Mouse (Mus musculus): ENCODE results near the gene Mast3. TPM values are rescaled to one million over a fixed set of nuclear protein-coding genes. Genes with fewer than 3 reads are reported as not detected.
A peak's percentile ranks its signal among the peaks of the same experiment; 100 is the strongest.

Gene Mast3
- polyA plus RNA-seq, 1 experiment from 2014 or later = 10.0 TPM

DNA sequence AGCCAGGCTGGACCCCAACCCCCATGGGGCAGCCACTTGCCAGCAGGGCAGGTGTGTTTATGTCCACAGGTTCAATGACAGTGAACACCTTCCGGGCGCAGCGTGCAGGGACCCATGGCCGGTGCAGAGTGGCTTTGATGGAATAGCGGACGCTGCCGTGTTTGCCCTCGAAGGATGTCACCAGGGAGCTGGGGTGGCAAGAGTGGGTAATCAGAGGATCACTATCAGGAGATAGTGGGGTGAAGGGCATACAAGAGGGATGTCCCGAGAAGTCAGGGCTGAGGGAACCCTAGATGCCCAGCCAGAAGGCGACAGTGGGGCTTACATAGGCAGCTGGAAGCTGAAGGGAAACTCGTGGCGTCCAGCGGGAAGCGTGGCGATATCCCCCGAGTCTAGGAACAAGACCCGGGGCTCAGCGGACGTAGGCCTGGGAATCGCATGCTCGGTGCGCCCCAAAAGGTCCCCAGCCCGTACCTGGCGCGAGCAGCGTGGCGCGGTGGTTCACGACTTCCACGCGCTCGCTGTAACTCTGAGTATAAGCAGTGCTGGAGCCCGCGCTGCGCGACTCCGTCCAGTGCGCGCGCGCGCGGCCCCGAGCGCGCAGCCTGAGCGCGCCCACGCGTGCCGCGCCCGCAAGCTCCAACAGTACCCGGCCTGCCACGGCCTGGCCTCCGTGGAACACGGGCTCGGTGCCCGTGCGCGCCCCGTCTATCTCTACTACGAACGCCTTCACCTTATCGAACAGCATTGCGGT lies 34.0 kb upstream of the Mast3 start:
- Histone ChIP-seq H3K9ac (ENCODE audit: low read length) (peak overlapping the region; percentile 82), H3K27me3 (ENCODE audit: control insufficient read depth, insufficient read depth, low read length) (no peaks in the 10 kb centered on the region), H3K4me2 (ENCODE audit: low read depth, low read length) (peak overlapping the region; percentile 66), H3K9me3 (replicated peaks; ENCODE audit: control insufficient read depth, low read length) (no peaks in the 10 kb centered on the region), H3K4me1 (ENCODE audit: control insufficient read depth, insufficient read depth, low read length) (peaks cover 25% of the 10 kb centered on the region), H3K4me3 (replicated peaks; ENCODE audit: low read length) (peak overlapping the region; percentile 66), H3K27ac (ENCODE audit: low read length) (peak overlapping the region; percentile 95), H3K36me3 (ENCODE audit: control insufficient read depth, insufficient read depth, low read length) (0 out of 2 replicates have a peak, but pooled peaks cover 4% of the 10 kb centered on the region)
- ATAC-seq (ENCODE audit: insufficient read depth, low FRiP score) = peak; percentile 20
- 1% methylated on average over 66 of the region's 66 CpGs for WGBS

DNA sequence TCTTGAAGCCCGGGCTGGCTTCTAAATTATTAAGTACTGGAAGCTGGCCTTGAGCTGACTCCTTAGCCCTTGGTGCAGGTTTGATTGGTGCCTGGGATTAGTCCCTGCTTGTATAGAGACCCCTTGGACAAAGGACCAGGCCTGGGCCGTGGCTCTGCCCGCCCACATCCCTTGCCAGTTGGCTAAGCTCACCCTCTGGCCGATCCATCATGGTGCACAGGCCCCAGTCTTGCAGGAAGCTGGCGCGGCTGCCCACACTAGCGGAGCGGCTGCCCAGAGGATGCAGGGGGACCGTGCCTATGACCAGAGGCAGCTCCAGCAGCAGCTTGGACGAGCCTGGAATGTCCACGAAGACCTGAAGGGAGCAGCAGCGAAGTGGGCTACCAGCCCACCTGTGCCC lies 31.8 kb upstream of the Mast3 start:
- WGBS = 89% methylated on average over 12 of the region's 12 CpGs
- Histone ChIP-seq H3K9me3 (replicated peaks; ENCODE audit: control insufficient read depth, low read length) (no peaks in the 10 kb centered on the region), H3K4me2 (ENCODE audit: low read depth, low read length) (no peak overlapping the region), H3K27me3 (ENCODE audit: control insufficient read depth, insufficient read depth, low read length) (no peaks in the 10 kb centered on the region), H3K4me3 (replicated peaks; ENCODE audit: low read length) (no peak overlapping the region), H3K9ac (ENCODE audit: low read length) (0 out of 2 replicates have a peak overlapping the region, but pooled peaks have one; percentile 19), H3K4me1 (ENCODE audit: control insufficient read depth, insufficient read depth, low read length) (peaks cover 28% of the 10 kb centered on the region), H3K36me3 (ENCODE audit: control insufficient read depth, insufficient read depth, low read length) (0 out of 2 replicates have a peak, but pooled peaks cover 4% of the 10 kb centered on the region), H3K27ac (ENCODE audit: low read length) (no peak overlapping the region)
- ATAC-seq (ENCODE audit: insufficient read depth, low FRiP score) = no peak

DNA sequence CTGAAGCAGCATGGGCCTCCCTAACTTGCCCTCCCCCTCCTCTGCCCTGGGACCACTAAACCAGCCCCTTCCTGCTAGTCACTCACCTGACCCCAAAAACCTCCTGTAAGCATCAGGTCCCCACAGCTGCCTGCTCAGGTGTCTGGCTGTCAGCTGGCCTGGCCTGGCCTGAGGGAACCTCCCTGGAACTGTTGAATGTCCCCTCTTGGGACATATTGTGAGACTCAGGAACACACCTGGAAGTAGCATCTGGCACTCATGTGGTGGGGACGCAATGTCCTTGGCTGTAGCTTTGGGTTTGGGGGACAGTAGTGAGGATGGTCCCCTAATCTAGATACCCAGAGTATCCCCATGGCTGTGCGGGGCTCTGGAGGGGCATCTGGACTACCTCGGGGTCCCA lies 29.2 kb upstream of the Mast3 start:
- Histone ChIP-seq H3K4me3 (replicated peaks; ENCODE audit: low read length) (no peak overlapping the region), H3K27ac (ENCODE audit: low read length) (no peak overlapping the region), H3K9me3 (replicated peaks; ENCODE audit: control insufficient read depth, low read length) (no peaks in the 10 kb centered on the region), H3K9ac (ENCODE audit: low read length) (no peak overlapping the region), H3K36me3 (ENCODE audit: control insufficient read depth, insufficient read depth, low read length) (0 out of 2 replicates have a peak, but pooled peaks cover 4% of the 10 kb centered on the region), H3K4me2 (ENCODE audit: low read depth, low read length) (no peak overlapping the region), H3K27me3 (ENCODE audit: control insufficient read depth, insufficient read depth, low read length) (no peaks in the 10 kb centered on the region), H3K4me1 (ENCODE audit: control insufficient read depth, insufficient read depth, low read length) (peaks cover 12% of the 10 kb centered on the region)
- ATAC-seq (ENCODE audit: insufficient read depth, low FRiP score) = no peak
- 98% methylated on average over 3 of the region's 3 CpGs for WGBS

- no peak overlapping the region for H3K4me2 ChIP-seq (ENCODE audit: low read depth, low read length)
- 0 out of 2 replicates have a peak overlapping the region, but pooled peaks have one; percentile 10 for H3K9ac ChIP-seq (ENCODE audit: low read length)
- H3K4me3 ChIP-seq (replicated peaks; ENCODE audit: low read length) = no peak overlapping the region
- WGBS = 42% methylated on average over 15 of the region's 15 CpGs
- H3K27me3 ChIP-seq (ENCODE audit: control insufficient read depth, insufficient read depth, low read length) = no peaks in the 10 kb centered on the region
- H3K9me3 ChIP-seq (replicated peaks; ENCODE audit: control insufficient read depth, low read length) = no peaks in the 10 kb centered on the region
- no peak for ATAC-seq (ENCODE audit: insufficient read depth, low FRiP score)
- H3K36me3 ChIP-seq (ENCODE audit: control insufficient read depth, insufficient read depth, low read length) = 0 out of 2 replicates have a peak, but pooled peaks cover 4% of the 10 kb centered on the region
- no peak overlapping the region for H3K27ac ChIP-seq (ENCODE audit: low read length)
- peaks cover 7% of the 10 kb centered on the region for H3K4me1 ChIP-seq (ENCODE audit: control insufficient read depth, insufficient read depth, low read length)
Measured at GRCm38 (mm10) chr8:70833520-70833919, 28.7 kb upstream of the Mast3 start.

DNA sequence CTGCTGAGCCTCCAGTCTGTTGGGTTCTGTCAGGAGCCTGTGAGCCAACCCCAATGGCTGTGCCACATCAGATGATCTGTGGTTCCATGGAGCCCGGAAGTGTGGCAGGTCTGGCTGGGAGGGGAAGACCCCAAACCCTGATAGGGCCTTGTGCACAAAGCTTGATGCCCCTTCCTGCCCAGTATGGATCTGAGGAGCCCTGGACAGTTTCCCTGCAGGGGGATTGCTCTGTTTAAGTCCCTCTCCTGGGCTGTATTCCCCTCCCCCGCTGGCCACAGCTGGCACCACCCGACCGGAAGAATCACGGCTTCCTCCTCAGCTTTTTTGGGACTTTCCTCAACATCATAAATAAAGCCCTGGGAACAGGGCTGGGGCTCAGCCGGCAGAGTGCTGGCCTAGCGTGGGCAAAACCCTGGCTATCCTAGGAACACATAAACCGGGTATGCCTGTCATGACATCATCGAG lies 28.2 kb upstream of the Mast3 start:
- Histone ChIP-seq H3K36me3 (ENCODE audit: control insufficient read depth, insufficient read depth, low read length) (0 out of 2 replicates have a peak, but pooled peaks cover 4% of the 10 kb centered on the region), H3K27ac (ENCODE audit: low read length) (no peak overlapping the region), H3K4me1 (ENCODE audit: control insufficient read depth, insufficient read depth, low read length) (peaks cover 4% of the 10 kb centered on the region; the same call in 1 of the 2 replicates), H3K9me3 (replicated peaks; ENCODE audit: control insufficient read depth, low read length) (no peaks in the 10 kb centered on the region), H3K4me2 (ENCODE audit: low read depth, low read length) (no peak overlapping the region), H3K27me3 (ENCODE audit: control insufficient read depth, insufficient read depth, low read length) (no peaks in the 10 kb centered on the region), H3K9ac (ENCODE audit: low read length) (peak overlapping the region; percentile 45; the same call in 1 of the 2 replicates), H3K4me3 (replicated peaks; ENCODE audit: low read length) (no peak overlapping the region)
- no peak for ATAC-seq (ENCODE audit: insufficient read depth, low FRiP score)
- WGBS = 48% methylated on average over 9 of the region's 9 CpGs

DNA sequence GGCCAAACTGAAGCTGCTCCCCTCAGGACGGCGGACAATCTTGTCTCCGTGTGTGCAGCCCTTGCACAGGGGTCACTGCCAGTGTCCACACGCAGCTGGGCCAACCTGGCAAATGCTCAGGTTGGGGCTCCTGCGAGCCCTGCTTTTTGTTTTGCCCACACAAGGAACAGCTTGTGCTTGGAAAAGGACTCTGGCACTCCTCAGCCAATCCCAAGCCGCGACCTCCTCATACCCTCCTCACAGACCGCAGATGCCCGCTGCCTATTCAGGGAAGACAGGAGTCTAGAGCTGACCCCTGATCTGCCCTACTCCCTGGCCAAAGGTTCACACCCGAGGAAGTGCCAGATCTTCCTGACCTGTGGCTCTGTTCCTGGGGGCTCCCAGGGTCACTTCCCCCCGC lies 27.5 kb upstream of the Mast3 start:
- Histone ChIP-seq H3K4me1 (ENCODE audit: control insufficient read depth, insufficient read depth, low read length) (peaks cover 4% of the 10 kb centered on the region; the same call in 1 of the 2 replicates), H3K27ac (ENCODE audit: low read length) (no peak overlapping the region), H3K27me3 (ENCODE audit: control insufficient read depth, insufficient read depth, low read length) (no peaks in the 10 kb centered on the region), H3K36me3 (ENCODE audit: control insufficient read depth, insufficient read depth, low read length) (0 out of 2 replicates have a peak, but pooled peaks cover 4% of the 10 kb centered on the region), H3K9ac (ENCODE audit: low read length) (no peak overlapping the region), H3K4me3 (replicated peaks; ENCODE audit: low read length) (no peak overlapping the region), H3K9me3 (replicated peaks; ENCODE audit: control insufficient read depth, low read length) (no peaks in the 10 kb centered on the region), H3K4me2 (ENCODE audit: low read depth, low read length) (no peak overlapping the region)
- no peak for ATAC-seq (ENCODE audit: insufficient read depth, low FRiP score)
- WGBS = 70% methylated on average over 11 of the region's 11 CpGs

DNA sequence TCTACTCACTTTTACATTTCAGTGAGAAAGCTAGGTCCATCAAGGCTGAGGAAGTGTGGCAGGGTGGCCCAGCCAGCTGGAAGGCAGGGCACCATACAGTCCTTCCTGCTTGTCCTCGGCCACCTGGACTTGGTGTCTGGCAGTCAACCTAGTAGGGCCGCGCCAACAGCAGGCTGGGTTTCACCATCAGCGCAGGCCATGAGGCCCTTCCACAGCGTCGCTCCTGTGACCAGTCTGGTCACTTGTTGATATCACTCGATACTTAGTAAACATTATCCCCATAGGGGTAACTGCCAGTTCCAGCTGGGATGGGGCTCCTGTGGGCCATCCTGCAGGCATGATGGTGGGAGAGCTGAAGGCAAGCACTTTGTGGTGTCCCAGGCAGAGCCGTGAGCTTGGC lies 26.7 kb upstream of the Mast3 start:
- Histone ChIP-seq H3K4me3 (replicated peaks; ENCODE audit: low read length) (no peak overlapping the region), H3K36me3 (ENCODE audit: control insufficient read depth, insufficient read depth, low read length) (0 out of 2 replicates have a peak, but pooled peaks cover 4% of the 10 kb centered on the region), H3K27me3 (ENCODE audit: control insufficient read depth, insufficient read depth, low read length) (no peaks in the 10 kb centered on the region), H3K9me3 (replicated peaks; ENCODE audit: control insufficient read depth, low read length) (no peaks in the 10 kb centered on the region), H3K4me2 (ENCODE audit: low read depth, low read length) (no peak overlapping the region), H3K4me1 (ENCODE audit: control insufficient read depth, insufficient read depth, low read length) (peaks cover 4% of the 10 kb centered on the region; the same call in 1 of the 2 replicates), H3K9ac (ENCODE audit: low read length) (0 out of 2 replicates have a peak overlapping the region, but pooled peaks have one; percentile 18), H3K27ac (ENCODE audit: low read length) (no peak overlapping the region)
- whole genome bisulfite sequencing = 78% methylated on average over 8 of the region's 8 CpGs
- ATAC-seq (ENCODE audit: insufficient read depth, low FRiP score) = no peak

DNA sequence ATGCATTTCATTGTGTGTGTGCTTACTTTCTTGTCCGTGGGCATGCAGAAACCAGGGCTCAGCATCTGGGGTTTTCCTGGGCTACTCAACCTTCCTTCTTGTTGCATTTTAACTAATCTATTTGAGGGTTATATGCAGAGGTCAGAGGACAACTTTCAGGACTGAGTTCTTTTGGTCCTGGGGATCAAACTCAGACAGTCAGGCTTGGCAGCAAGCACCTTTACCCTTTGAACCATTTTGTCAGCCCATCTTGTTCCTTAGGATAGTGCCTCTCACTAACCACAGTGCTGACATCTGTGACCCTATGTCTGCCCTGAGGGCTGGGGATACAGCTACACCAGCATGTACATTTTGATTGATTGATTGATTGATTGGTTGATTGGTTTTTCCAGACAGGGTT lies 22.9 kb upstream of the Mast3 start:
- Histone ChIP-seq H3K9me3 (replicated peaks; ENCODE audit: control insufficient read depth, low read length) (no peaks in the 10 kb centered on the region), H3K4me1 (ENCODE audit: control insufficient read depth, insufficient read depth, low read length) (no peaks in the 10 kb centered on the region; the same call in 1 of the 2 replicates), H3K9ac (ENCODE audit: low read length) (no peak overlapping the region), H3K36me3 (ENCODE audit: control insufficient read depth, insufficient read depth, low read length) (no peaks in the 10 kb centered on the region), H3K4me3 (replicated peaks; ENCODE audit: low read length) (no peak overlapping the region), H3K27ac (ENCODE audit: low read length) (no peak overlapping the region), H3K4me2 (ENCODE audit: low read depth, low read length) (no peak overlapping the region), H3K27me3 (ENCODE audit: control insufficient read depth, insufficient read depth, low read length) (no peaks in the 10 kb centered on the region)
- ATAC-seq (ENCODE audit: insufficient read depth, low FRiP score) = no peak
- WGBS = 86% methylated on average over 1 of the region's 1 CpGs

- Histone ChIP-seq H3K4me1 (ENCODE audit: control insufficient read depth, insufficient read depth, low read length) (no peaks in the 10 kb centered on the region; the same call in none of the 2 replicates), H3K27me3 (ENCODE audit: control insufficient read depth, insufficient read depth, low read length) (no peaks in the 10 kb centered on the region), H3K9me3 (replicated peaks; ENCODE audit: control insufficient read depth, low read length) (no peaks in the 10 kb centered on the region), H3K36me3 (ENCODE audit: control insufficient read depth, insufficient read depth, low read length) (no peaks in the 10 kb centered on the region), H3K4me2 (ENCODE audit: low read depth, low read length) (no peak overlapping the region), H3K27ac (ENCODE audit: low read length) (no peak overlapping the region), H3K4me3 (replicated peaks; ENCODE audit: low read length) (no peak overlapping the region), H3K9ac (ENCODE audit: low read length) (no peak overlapping the region)
- ATAC-seq (ENCODE audit: insufficient read depth, low FRiP score) = no peak
- 98% methylated on average over 2 of the region's 2 CpGs for WGBS
Measured at GRCm38 (mm10) chr8:70827010-70827409, 22.2 kb upstream of the Mast3 start.
